Mouse (Mus musculus): Measurements from ENCODE around the gene Hydin.
A peak's percentile ranks its signal among the peaks of the same experiment; 100 is the strongest.
"Not testable (repeated sequence)": the region's sequence is repeated elsewhere in the genome, so short reads cannot be mapped to it uniquely, and the experiment has no call there.

Gene Hydin

DNA sequence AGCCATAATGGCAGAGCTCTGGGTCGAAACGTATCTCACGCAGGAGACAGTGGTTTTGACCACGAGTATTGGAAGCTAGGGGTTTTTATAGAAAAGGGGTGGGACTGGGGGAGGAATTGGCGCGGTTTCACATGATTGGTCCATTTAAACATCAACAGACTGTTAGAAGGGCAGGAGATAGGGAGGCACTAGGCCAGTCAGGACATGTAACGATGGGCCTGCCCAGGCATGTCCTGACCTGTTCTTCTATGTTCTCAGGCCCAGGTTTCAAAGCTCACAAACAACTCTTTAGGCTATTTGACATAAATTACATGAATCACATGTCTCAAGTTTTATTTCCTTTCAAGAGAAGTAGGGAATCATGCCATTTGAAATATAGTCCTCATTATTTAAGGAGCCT, 255.7 kb downstream of the Hydin start:
- not testable (repeated sequence) for DNase-seq (ENCODE audit: low spot score in 2 of 2)

DNA sequence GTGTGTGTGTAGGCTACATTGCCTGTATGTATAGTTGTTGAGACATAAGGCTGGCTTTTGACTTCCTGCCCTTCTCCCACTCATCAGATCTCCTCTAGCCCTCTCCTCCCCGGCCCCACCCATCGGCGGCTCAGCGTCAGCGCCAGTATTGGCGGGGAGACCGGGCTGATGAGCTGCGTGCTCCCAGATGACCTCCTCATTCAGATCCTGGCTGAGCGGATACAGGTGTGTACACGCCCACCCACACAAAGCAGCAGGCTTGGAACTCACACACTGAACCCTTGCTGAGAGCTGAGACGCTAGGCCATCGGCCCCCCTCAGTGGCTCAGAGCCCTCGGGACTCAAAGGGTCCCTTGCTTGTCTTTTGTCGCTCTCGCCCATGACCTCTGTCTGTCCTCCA, 256.2 kb downstream of the Hydin start:
- no peak for DNase-seq (ENCODE audit: low spot score in 2 of 2)

- no peak for DNase-seq (ENCODE audit: low spot score in 2 of 2)
These were observed 258.5 kb downstream of the Hydin start for GRCm38 (mm10) chr8:110525229-110525628.

DNA sequence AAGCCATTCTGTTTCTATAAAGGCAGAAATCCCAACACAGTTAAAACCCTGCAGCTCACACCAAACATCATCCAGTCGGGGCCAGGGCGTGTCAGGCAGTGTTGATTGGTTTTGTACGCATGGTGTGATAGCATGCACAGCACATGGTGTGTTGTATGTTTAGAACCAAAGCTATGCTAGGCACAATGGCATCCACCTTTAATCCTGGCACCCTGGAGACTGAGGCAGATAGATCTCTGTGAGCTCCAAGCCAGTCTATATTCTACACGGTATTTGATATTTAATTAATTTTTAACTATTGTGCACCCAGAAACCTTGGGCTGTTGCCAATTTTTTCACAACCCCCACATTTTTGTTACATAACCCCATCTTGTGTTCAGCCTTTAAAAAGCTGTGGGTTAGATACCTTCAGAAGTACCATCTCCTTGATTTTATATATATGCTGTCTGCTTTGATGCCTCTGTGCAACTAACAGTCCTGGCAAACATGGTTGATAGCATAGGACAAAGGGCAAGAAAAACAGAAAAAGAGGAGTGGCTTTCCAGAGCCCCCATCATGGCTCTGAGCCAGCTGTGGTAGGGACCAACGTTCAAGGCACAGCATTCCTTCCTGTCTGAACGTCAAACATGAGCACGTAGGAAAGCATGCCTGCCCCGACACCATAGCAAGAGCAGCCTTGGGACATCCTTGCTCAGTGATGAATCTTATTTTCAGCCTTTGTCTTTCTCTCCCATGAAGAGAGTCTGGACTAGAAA, 263.4 kb downstream of the Hydin start:
- no peak for DNase-seq (ENCODE audit: low spot score in 2 of 2)

DNA sequence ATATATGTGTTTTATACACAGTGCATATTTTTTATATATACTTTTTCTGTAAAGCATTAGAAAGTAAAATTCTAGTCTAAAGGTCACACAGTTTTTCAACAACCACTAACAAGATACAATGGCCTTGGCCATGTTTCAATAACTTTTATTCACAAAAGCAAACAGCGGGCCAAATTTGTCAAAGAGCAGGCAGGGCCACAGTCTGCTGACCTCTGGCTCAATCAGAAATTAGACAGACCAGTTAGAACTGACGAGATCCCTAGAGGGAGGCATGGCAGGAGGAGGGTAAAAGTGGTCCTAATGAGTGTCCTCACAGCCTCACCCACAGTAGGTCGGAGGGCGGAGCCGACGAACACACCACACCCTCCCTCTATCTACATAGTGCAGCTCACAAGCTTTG, 267.0 kb downstream of the Hydin start:
- no peak for DNase-seq (ENCODE audit: low spot score in 2 of 2)

DNA sequence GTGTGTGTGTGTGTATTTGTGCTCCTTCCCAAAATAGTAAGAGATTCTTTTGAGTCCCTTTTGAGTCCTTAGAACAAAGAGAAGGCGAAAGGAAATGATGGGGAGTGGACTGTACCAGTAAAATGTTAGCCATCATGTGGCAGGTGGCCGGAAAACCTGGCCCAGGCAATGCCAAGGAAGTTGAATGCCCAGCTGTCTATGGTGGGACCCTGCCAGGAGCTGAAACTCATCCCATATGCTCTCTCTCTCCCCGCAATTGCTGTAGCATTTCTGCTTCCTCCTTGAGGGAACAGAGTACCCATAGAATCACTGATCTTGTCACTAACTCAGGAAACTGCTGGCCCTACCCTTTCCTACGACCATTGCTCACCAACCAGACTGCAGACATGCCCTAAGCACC, 271.1 kb downstream of the Hydin start:
- DNase-seq (ENCODE audit: low spot score in 2 of 2) = no peak

DNA sequence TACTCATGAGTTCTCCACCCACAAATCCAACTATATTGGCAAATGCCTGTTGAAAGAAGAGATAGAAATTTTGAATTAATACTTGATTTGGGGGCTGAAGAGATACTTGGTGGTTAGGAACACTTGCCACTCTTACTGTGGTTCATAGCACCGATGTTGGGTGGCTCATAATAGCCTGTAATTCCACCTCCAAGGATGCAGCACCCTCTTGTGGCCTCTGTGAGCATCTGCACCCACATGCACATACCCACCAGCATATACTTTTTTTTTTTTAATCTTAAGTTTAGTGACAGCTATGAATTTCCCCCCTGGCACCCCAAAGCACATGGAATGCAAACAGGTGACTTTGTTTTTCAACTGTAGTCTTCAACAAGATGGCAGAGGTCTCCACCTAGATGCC, 283.6 kb downstream of the Hydin start:
- DNase-seq (ENCODE audit: low spot score in 2 of 2) = no peak

- not testable (repeated sequence) for DNase-seq (ENCODE audit: low spot score in 2 of 2)
These were observed 285.3 kb downstream of the Hydin start for GRCm38 (mm10) chr8:110552111-110552510.

GRCm38 (mm10) chr8:110592641-110593040, 325.9 kb downstream of the Hydin start:
- DNase-seq (ENCODE audit: low spot score in 2 of 2) = no peak

DNA sequence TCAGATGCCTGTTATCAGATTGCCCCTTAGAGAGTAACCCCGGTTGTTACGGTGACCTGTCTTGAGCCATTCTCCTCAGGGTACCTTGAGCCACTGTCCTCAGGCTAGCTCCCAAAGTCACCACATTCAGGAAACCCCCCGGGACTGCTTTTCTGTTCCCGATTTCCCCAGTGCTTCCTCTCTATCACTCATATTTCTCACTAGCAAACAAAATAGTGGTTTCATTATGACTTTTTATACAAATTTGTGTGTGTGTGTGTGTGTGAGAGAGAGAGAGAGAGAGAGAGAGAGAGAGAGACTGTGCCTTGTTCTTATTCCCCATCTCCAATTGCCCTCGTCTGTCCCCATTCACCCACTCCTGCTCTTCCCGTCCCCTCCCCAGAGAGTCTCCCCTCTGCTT, 327.4 kb downstream of the Hydin start:
- DNase-seq (ENCODE audit: low spot score in 2 of 2) = no peak

DNA sequence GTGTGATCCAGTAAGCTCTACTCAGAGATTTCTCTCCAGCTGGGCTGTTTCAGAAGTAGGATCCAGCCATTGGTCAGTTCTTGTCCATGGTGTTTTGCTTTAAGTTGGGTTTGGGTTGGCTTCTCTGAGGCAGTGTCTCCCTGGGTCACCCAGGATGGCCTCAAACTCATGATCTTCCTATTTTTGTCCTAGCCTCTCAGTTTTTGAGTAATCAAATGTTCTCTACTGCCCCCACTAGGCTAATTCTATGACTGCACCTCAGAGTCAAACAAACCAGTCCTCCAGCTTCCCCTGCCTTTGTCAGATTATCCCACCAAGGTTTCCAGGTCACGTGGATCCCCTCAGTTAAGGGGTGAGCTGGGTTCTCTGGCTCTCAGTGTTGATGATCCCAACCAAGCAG, 337.8 kb downstream of the Hydin start:
- DNase-seq (ENCODE audit: low spot score in 2 of 2) = peak in 1 of 2 experiments; percentile 13

- no peak for DNase-seq (ENCODE audit: low spot score in 2 of 2)
These were observed 338.7 kb downstream of the Hydin start for GRCm38 (mm10) chr8:110605401-110606015.

DNA sequence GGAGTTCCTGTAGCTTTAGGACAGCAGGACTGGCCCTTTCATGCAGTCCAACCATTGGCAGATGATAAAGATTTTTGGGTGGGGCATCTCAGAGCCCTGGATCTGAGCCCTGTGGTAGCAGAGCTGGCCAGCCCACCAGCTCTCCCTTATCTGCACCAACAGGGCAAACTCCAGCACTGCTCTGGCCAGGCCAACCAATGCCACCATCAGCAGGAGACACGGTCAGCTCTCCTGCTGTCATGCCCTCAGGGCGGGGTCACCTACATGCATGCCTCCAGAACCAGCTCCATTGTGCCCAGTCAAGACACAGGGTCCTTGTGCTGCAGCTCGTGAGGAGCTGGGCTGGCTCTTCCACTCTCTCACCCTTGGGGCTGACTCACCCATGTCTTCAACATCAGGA, 349.0 kb downstream of the Hydin start:
- no peak for DNase-seq (ENCODE audit: low spot score in 2 of 2)

- no peak for DNase-seq (ENCODE audit: low spot score in 2 of 2)
These were observed 351.1 kb downstream of the Hydin start for GRCm38 (mm10) chr8:110617801-110618358.

GRCm38 (mm10) chr8:110618391-110619207, 351.8 kb downstream of the Hydin start, which contains the start of gene Vac14:
Gene Vac14, plus strand, starts transcription at chr8:110618585.
- DNase-seq (ENCODE audit: low spot score in 2 of 2) = peak; percentile 97 to 99

GRCm38 (mm10) chr8:110619208-110619574, 352.4 kb downstream of the Hydin start:
- no peak for DNase-seq (ENCODE audit: low spot score in 2 of 2)

DNA sequence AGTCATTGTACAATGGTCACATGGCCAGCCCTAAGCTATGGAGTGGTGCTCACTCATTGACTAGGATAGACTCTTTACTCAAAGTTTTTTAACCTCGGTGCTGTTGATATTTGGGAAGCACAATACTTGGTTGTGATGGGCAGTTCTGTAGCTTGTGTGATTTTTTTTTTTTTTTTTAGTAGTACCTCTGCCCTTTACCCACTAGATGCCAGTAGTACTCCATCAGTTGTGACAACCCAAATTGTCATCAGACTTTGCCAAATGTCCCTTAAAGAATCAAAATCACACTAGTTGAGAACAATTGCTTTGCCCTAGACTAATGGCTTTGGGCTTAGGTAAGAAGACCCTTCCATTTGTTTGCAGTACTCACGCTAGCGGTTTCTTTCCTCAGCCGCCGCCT, 353.1 kb downstream of the Hydin start:
- no peak for DNase-seq (ENCODE audit: low spot score in 2 of 2)

- no peak for DNase-seq (ENCODE audit: low spot score in 2 of 2)
These were observed 359.7 kb downstream of the Hydin start for GRCm38 (mm10) chr8:110626431-110626830.

- DNase-seq (ENCODE audit: low spot score in 2 of 2) = peak in 1 of 2 experiments; percentile 33
These were observed 362.7 kb downstream of the Hydin start for GRCm38 (mm10) chr8:110629245-110630063.

- no peak for DNase-seq (ENCODE audit: low spot score in 2 of 2)
These were observed 363.3 kb downstream of the Hydin start for GRCm38 (mm10) chr8:110630079-110630478.

DNA sequence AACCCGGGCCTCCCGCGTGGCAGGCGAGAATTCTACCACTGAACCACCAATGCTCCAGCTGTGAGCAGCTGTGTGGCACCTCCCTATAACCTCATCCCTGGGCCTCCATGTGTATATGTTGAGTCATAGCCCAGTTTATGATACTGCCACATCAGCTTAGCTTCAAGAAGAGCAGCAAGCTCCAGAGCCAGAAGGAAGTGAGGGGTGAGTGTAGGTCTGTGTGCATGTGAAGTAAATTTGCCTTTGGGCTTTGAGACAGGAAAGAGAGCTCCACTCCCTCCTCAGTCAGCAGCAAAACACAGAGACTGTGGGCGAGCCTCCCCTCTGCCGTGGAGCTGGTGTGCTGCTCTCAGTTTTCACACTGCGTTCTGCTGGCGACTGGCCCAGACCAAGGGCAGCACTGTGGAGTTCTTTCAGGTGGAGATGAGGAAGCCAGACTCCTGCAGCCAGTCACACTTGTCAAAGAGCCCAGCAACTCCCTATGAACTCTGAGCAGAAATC, 363.8 kb downstream of the Hydin start:
- peak; percentile 61 to 67 for DNase-seq (ENCODE audit: low spot score in 2 of 2)

Data from urinary bladder, postnatal 36 days (tissue).